Mouse (Mus musculus) CH12.LX (cell line): ENCODE results near the gene Rlbp1. TPM values are rescaled to one million over a fixed set of nuclear protein-coding genes. Genes with fewer than 3 reads are reported as not detected.

ENCODE experiments used
- DNase-seq: peaks from one replicate; pipeline ENCODE4 v3.0.0-alpha.2; 2013; ENCODE audit errors: extremely low read depth
- H3K27ac ChIP-seq: 2 replicates; pipeline ENCODE4 v1.5.1; 2012; ENCODE audit warnings: low read depth, mild to moderate bottlenecking, control low read depth, moderate library complexity; ENCODE audit not compliant: insufficient read depth
- H3K27me3 ChIP-seq: replicated peaks from 2 replicates; pipeline ENCODE3; 2012; ENCODE audit warnings: inconsistent platforms
- H3K36me3 ChIP-seq, 2 experiments: replicated peaks in 1 of 2; 2 replicates each; pipeline versions ENCODE3 to v1.6.1; 2012; ENCODE audit warnings: inconsistent platforms in 1 of 2, low read length in 1 of 2, mild to moderate bottlenecking in 1 of 2, mixed read lengths in 1 of 2, moderate library complexity in 1 of 2; ENCODE audit not compliant: control insufficient read depth in 1 of 2, insufficient read depth in 1 of 2
- H3K4me1 ChIP-seq, 2 experiments: 2 replicates each; pipeline ENCODE4 v1.6.1; 2012; ENCODE audit warnings: inconsistent platforms in 1 of 2, moderate library complexity in 1 of 2; ENCODE audit not compliant: insufficient read depth in 2 of 2, control insufficient read depth in 1 of 2
- H3K4me2 ChIP-seq: 2 replicates; pipeline ENCODE4 v1.6.1; 2012; ENCODE audit warnings: low read depth, mild to moderate bottlenecking, control low read depth; ENCODE audit not compliant: poor library complexity, insufficient read depth, severe bottlenecking
- H3K4me3 ChIP-seq, 3 experiments: fragments of 150-350 bp in 1 of 3; sonication (generic) in 1 of 3; replicated peaks in 1 of 3; 2 replicates each; pipeline versions ENCODE3 to v1.5.1; 2011 to 2012; ENCODE audit warnings: low read depth in 2 of 3, low read length in 2 of 3, mild to moderate bottlenecking in 2 of 3, moderate library complexity in 2 of 3, control low read depth in 1 of 3, improper control_type of control experiment in 1 of 3, inconsistent platforms in 1 of 3, mixed read lengths in 1 of 3; ENCODE audit not compliant: poor library complexity in 1 of 3
- H3K79me2 ChIP-seq: replicated peaks from 2 replicates; pipeline ENCODE4 v1.6.1; 2012; ENCODE audit warnings: mild to moderate bottlenecking, moderate library complexity; ENCODE audit not compliant: control insufficient read depth, poor library complexity, insufficient read depth, severe bottlenecking; ENCODE audit errors: extremely low read depth
- H3K9ac ChIP-seq: 2 replicates; pipeline ENCODE4 v1.6.1; 2012; ENCODE audit warnings: low read depth, mild to moderate bottlenecking, control low read depth, moderate library complexity; ENCODE audit not compliant: insufficient read depth
- H3K9me3 ChIP-seq: replicated peaks from 2 replicates; pipeline ENCODE3; 2012; ENCODE audit warnings: low read length, inconsistent platforms, mixed read lengths
- CHD1 ChIP-seq: IDR thresholded peaks from 2 replicates; pipeline ENCODE4 v1.6.1; 2012; ENCODE audit warnings: low read depth, low read length, improper control_type of control experiment, inconsistent platforms
- CHD2 ChIP-seq: IDR thresholded peaks from 2 replicates; pipeline ENCODE4 v1.6.1; 2011; ENCODE audit warnings: low read length, improper control_type of control experiment
- CTCF ChIP-seq, 2 experiments: IDR thresholded peaks in 1 of 2; conservative IDR thresholded peaks in 1 of 2; 2 replicates each; pipeline ENCODE4 v1.5.1; 2011 to 2012; ENCODE audit warnings: low read depth in 2 of 2, low read length in 2 of 2, improper control_type of control experiment in 1 of 2, inconsistent platforms in 1 of 2, mild to moderate bottlenecking in 1 of 2, moderate library complexity in 1 of 2
- EP300 ChIP-seq: IDR thresholded peaks from 2 replicates; pipeline ENCODE4 v1.6.1; 2011; ENCODE audit warnings: low read length, improper control_type of control experiment
- ETS1 ChIP-seq: conservative IDR thresholded peaks from 2 replicates; pipeline ENCODE4 v1.6.1; 2012; ENCODE audit warnings: low read depth, mild to moderate bottlenecking, inconsistent platforms, low read length, improper control_type of control experiment, moderate library complexity
- IRF4 ChIP-seq: IDR thresholded peaks from 2 replicates; pipeline ENCODE4 v1.6.1; 2014; ENCODE audit warnings: low read depth, mild to moderate bottlenecking, inconsistent platforms, low read length, improper control_type of control experiment
- JUN ChIP-seq: IDR thresholded peaks from 2 replicates; pipeline ENCODE4 v1.6.1; 2011; ENCODE audit warnings: low read depth, mild to moderate bottlenecking, low read length, improper control_type of control experiment, moderate library complexity; ENCODE audit not compliant: insufficient read depth
- MAFK ChIP-seq: IDR thresholded peaks from 2 replicates; pipeline ENCODE4 v1.6.1; 2011; ENCODE audit warnings: low read length, improper control_type of control experiment; ENCODE audit not compliant: insufficient replicate concordance
- MAX ChIP-seq: IDR thresholded peaks from 2 replicates; pipeline ENCODE4 v1.6.1; 2011; ENCODE audit warnings: low read length, improper control_type of control experiment
- MEF2A ChIP-seq: IDR thresholded peaks from 2 replicates; pipeline ENCODE4 v1.6.1; 2014; ENCODE audit warnings: low read depth, mild to moderate bottlenecking, inconsistent platforms, low read length, improper control_type of control experiment, borderline replicate concordance
- MXI1 ChIP-seq: IDR thresholded peaks from 2 replicates; pipeline ENCODE4 v1.6.1; 2011; ENCODE audit warnings: mild to moderate bottlenecking, low read depth, low read length, improper control_type of control experiment
- MYC ChIP-seq: IDR thresholded peaks from 2 replicates; pipeline ENCODE4 v1.6.1; 2011; ENCODE audit warnings: low read depth, mild to moderate bottlenecking, improper control_type of control experiment, low read length
- PAX5 ChIP-seq: IDR thresholded peaks from 2 replicates; pipeline ENCODE4 v1.6.1; 2012; ENCODE audit warnings: low read length, inconsistent platforms, mixed read lengths
- POLR2A ChIP-seq: IDR thresholded peaks from 2 replicates; pipeline ENCODE4 v1.6.1; 2011; ENCODE audit warnings: low read depth, mild to moderate bottlenecking, improper control_type of control experiment, low read length
- POLR2AphosphoS2 ChIP-seq: IDR thresholded peaks from 2 replicates; pipeline ENCODE4 v1.6.1; 2011; ENCODE audit warnings: low read depth, low read length, improper control_type of control experiment
- SIN3A ChIP-seq: IDR thresholded peaks from 2 replicates; pipeline ENCODE4 v1.6.1; 2012; ENCODE audit warnings: low read length, improper control_type of control experiment, inconsistent platforms
- SMC3 ChIP-seq: IDR thresholded peaks from 2 replicates; pipeline ENCODE4 v1.6.1; 2011; ENCODE audit warnings: low read depth, low read length, improper control_type of control experiment
- TBP ChIP-seq: conservative IDR thresholded peaks from 2 replicates; pipeline ENCODE4 v1.6.1; 2011; ENCODE audit warnings: low read depth, low read length, improper control_type of control experiment
- USF1 ChIP-seq: IDR thresholded peaks from 2 replicates; pipeline ENCODE4 v1.6.1; 2014; ENCODE audit warnings: low read depth, mild to moderate bottlenecking, inconsistent platforms, low read length, improper control_type of control experiment
- USF2 ChIP-seq: conservative IDR thresholded peaks from 2 replicates; pipeline ENCODE4 v1.6.1; 2011; ENCODE audit warnings: low read depth, low read length, improper control_type of control experiment
- ZKSCAN1 ChIP-seq: IDR thresholded peaks from 2 replicates; pipeline ENCODE4 v1.6.1; 2012; ENCODE audit warnings: low read depth, inconsistent platforms, low read length, improper control_type of control experiment, borderline replicate concordance
- ZNF384 ChIP-seq: IDR thresholded peaks from 2 replicates; pipeline ENCODE4 v1.6.1; 2012; ENCODE audit warnings: low read depth, low read length, improper control_type of control experiment, inconsistent platforms
- dilution Hi-C: fragments of 300-500 bp; cut with MboI; formaldehyde crosslinking; loops from 2 replicates; pipeline ENCODE4 v1.14.3; 2020; ENCODE audit warnings: low sequenced_read_pairs; ENCODE audit not compliant: extremely low pct_unique_long_range_greater_than_20kb, extremely low pct_ligation_motif_present
- in situ Hi-C: fragments of 300-500 bp; cut with MboI; formaldehyde crosslinking; loops from 3 replicates; pipeline ENCODE4 v1.14.3; 2019; ENCODE audit warnings: low sequenced_read_pairs, low pct_ligation_motif_present, low pct_unique_long_range_greater_than_20kb, mixed read lengths
- polyA plus RNA-seq: library from polyadenylated mRNA; unstranded; fragments of >175 nt; gene quantifications from 2 replicates; pipeline ENCODE4 v1.2.1, GENCODE M21; 2012; ENCODE audit warnings: low read depth; ENCODE audit not compliant: insufficient read length
- total RNA-seq, 2 experiments: library from RNA; depleted of rRNA; stranded (reverse); fragments of 300-350 nt in 1 of 2; fragments of >200 nt in 1 of 2; gene quantifications; 2 replicates each; pipeline ENCODE4 v1.2.3; 2012 to 2014

Gene Rlbp1
- total and polyA plus RNA-seq, 3 experiments = 2.5 to 24.2 (median 8.4) TPM

DNA sequence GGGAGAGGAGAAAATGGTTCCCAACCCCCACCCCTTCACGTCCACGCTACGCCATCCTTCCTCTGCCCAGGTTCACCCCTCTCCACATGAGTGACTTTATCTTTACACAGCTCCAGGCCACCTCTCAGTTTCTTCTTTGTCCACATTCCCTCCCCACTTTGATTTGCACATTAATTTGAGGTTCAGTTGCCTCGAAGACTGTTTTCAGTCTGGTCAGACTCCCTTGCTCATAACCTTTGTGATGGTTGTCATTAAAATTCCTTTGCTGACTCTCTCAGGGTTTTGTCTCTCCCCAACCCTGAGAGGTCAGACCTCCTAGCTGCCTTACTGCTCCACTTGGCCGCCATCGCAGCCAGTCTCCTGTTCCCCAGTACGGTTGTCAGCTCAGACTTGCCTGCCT, 7.8 kb upstream of the Rlbp1 start:
- H3K36me3 ChIP-seq = peaks cover 7 to 44% of the 10 kb centered on the region in 2 experiments
- H3K79me2 ChIP-seq = no peaks in the 10 kb centered on the region
- H3K4me3 ChIP-seq = no peak overlapping the region
- H3K4me1 ChIP-seq = peaks cover 4 to 25% of the 10 kb centered on the region in 2 experiments
- in situ Hi-C loops (no loop called here), dilution Hi-C loops (no loop called here)
- no peak overlapping the region for H3K27ac ChIP-seq
- no peaks in the 10 kb centered on the region for H3K9me3 ChIP-seq
- no peak overlapping the region for H3K9ac ChIP-seq
- no peak for DNase-seq
- no peak for TF ChIP-seq CTCF (conservative IDR thresholded peaks at IDR 0.05 in 1 of 2, IDR thresholded peaks at IDR 0.05 in 1 of 2; ENCODE audit: low read depth in 2 of 2, low read length in 2 of 2)
- no peak for TF ChIP-seq ZKSCAN1
- TF ChIP-seq ETS1 = no peak
- TF ChIP-seq JUN = no peak
- no peak for TF ChIP-seq PAX5
- TF ChIP-seq MAX = no peak
- no peak for TF ChIP-seq SMC3
- no peak for TF ChIP-seq MEF2A
- no peak for TF ChIP-seq TBP
- no peak for TF ChIP-seq USF2
- TF ChIP-seq USF1 = no peak
- TF ChIP-seq CHD1 = no peak
- TF ChIP-seq IRF4 = no peak
- TF ChIP-seq POLR2A = no peak
- no peak for TF ChIP-seq MAFK
- no peak for TF ChIP-seq MXI1
- TF ChIP-seq POLR2AphosphoS2 = no peak
- no peak for TF ChIP-seq ZNF384
- TF ChIP-seq CHD2 = no peak
- H3K4me2 ChIP-seq = no peak overlapping the region
- no peaks in the 10 kb centered on the region for H3K27me3 ChIP-seq

- TF ChIP-seq TBP (no peak), MYC (no peak), POLR2A (no peak), IRF4 (no peak), EP300 (no peak), USF1 (no peak), SIN3A (no peak), MEF2A (no peak)
- H3K27me3 ChIP-seq = no peaks in the 10 kb centered on the region
- H3K4me3 ChIP-seq = no peak overlapping the region
- no peaks in the 10 kb centered on the region for H3K79me2 ChIP-seq
- H3K9ac ChIP-seq = no peak overlapping the region
- dilution Hi-C loops = no loop called here
- H3K4me2 ChIP-seq = no peak overlapping the region
- H3K4me1 ChIP-seq = peaks cover 4 to 30% of the 10 kb centered on the region in 2 experiments
- H3K27ac ChIP-seq = no peak overlapping the region
- no peaks in the 10 kb centered on the region for H3K9me3 ChIP-seq
- no peak for DNase-seq
- H3K36me3 ChIP-seq = peaks cover 7 to 39% of the 10 kb centered on the region in 2 experiments
- in situ Hi-C loops = no loop called here
These were observed 7.1 kb upstream of the Rlbp1 start for GRCm38 (mm10) chr7:79393924-79394323.
